Mouse (Mus musculus) forebrain, embryonic 11.5 days (tissue): ENCODE measurements around the gene Nupr1. TPM values are rescaled to one million over a fixed set of nuclear protein-coding genes. Genes with fewer than 3 reads are reported as not detected.

Experiments
- ATAC-seq: fragments of 200-750 bp; cut with Nextera tagmentation; replicated peaks from 2 replicates; pipeline ENCODE4 v1.8.0; 2017; ENCODE audit warnings: moderate TSS enrichment; ENCODE audit not compliant: low FRiP score
- DNase-seq: peaks from one replicate; pipeline ENCODE4 v3.0.0-alpha.2; 2017; ENCODE audit warnings: low spot score
- H3K27ac ChIP-seq: fragments of 300-500 bp; sonication (generic); 2 replicates; pipeline ENCODE4 v1.5.1; 2014; ENCODE audit warnings: low read depth, low read length
- H3K27me3 ChIP-seq: fragments of 300-500 bp; sonication (generic); 2 replicates; pipeline ENCODE4 v1.6.1; 2014; ENCODE audit warnings: mild to moderate bottlenecking, low read length, mixed read lengths; ENCODE audit not compliant: control insufficient read depth, insufficient read depth
- H3K36me3 ChIP-seq: fragments of 300-500 bp; sonication (generic); 2 replicates; pipeline ENCODE4 v1.6.1; 2014; ENCODE audit warnings: mild to moderate bottlenecking, low read length, moderate library complexity, mixed read lengths; ENCODE audit not compliant: control insufficient read depth, insufficient read depth
- H3K4me1 ChIP-seq: fragments of 300-500 bp; sonication (generic); replicated peaks from 2 replicates; pipeline ENCODE4 v1.6.1; 2014; ENCODE audit warnings: low read length, mixed read lengths; ENCODE audit not compliant: control insufficient read depth, insufficient read depth
- H3K4me2 ChIP-seq: fragments of 300-500 bp; sonication (generic); 2 replicates; pipeline ENCODE4 v1.6.1; 2014; ENCODE audit warnings: low read depth, mild to moderate bottlenecking, low read length, moderate library complexity, mixed read lengths; ENCODE audit not compliant: severe bottlenecking
- H3K4me3 ChIP-seq: fragments of 300-500 bp; sonication (generic); 2 replicates; pipeline ENCODE4 v1.5.1; 2014; ENCODE audit warnings: low read depth, low read length
- H3K9ac ChIP-seq: fragments of 300-500 bp; sonication (generic); 2 replicates; pipeline ENCODE4 v1.6.1; 2014; ENCODE audit warnings: low read length
- H3K9me3 ChIP-seq: fragments of 300-500 bp; sonication (generic); 2 replicates; pipeline ENCODE4 v1.6.1; 2016; ENCODE audit warnings: low read length, mixed read lengths; ENCODE audit not compliant: control insufficient read depth
- WGBS: fragments of 180-500 bp; shearing (Covaris S2); extraction: QIAGEN DNeasy Blood & Tissue Kit; methylation state at CpG from one replicate; pipeline ENCODE4 v1.1.7; 2014; 5-methylcytosine and 5-hydroxymethylcytosine counted together
- polyA plus RNA-seq: library from polyadenylated mRNA; unstranded; fragments of >200 nt; fragmentation: Nextera tagmentation; extraction: Ambion mirVana; gene quantifications from 2 replicates; pipeline ENCODE4 v1.2.1, GENCODE M21; 2014

Gene Nupr1
- polyA plus RNA-seq, 1 experiment from 2014 or later: 3.2 TPM

GRCm38 (mm10) chr7:126668452-126668851, 37.8 kb upstream of the Nupr1 start:
- 88% methylated on average over 5 of the region's 5 CpGs for WGBS
- no peak overlapping the region for H3K4me3 ChIP-seq
- no peak overlapping the region for H3K9ac ChIP-seq
- DNase-seq (no peak), ATAC-seq (no peak)
- peaks cover 3% of the 10 kb centered on the region; the same call in 1 of the 2 replicates for H3K36me3 ChIP-seq
- no peaks in the 10 kb centered on the region for H3K4me1 ChIP-seq
- H3K9me3 ChIP-seq: no peaks in the 10 kb centered on the region
- H3K27ac ChIP-seq: no peak overlapping the region
- no peak overlapping the region for H3K4me2 ChIP-seq
- no peaks in the 10 kb centered on the region for H3K27me3 ChIP-seq

- Histone ChIP-seq H3K4me3 (no peak overlapping the region), H3K9me3 (no peaks in the 10 kb centered on the region), H3K27me3 (no peaks in the 10 kb centered on the region), H3K4me2 (no peak overlapping the region), H3K9ac (no peak overlapping the region), H3K27ac (no peak overlapping the region), H3K36me3 (peaks cover 3% of the 10 kb centered on the region; the same call in 1 of the 2 replicates), H3K4me1 (no peaks in the 10 kb centered on the region)
- 87% methylated on average over 9 of the region's 9 CpGs for WGBS
- no peak for ATAC-seq
- DNase-seq: no peak
Observed at GRCm38 (mm10) chr7:126667495-126668090, 36.9 kb upstream of the Nupr1 start.

- peaks cover 3% of the 10 kb centered on the region; the same call in 1 of the 2 replicates for H3K36me3 ChIP-seq
- H3K9me3 ChIP-seq: no peaks in the 10 kb centered on the region
- ATAC-seq (no peak), DNase-seq (no peak)
- no peaks in the 10 kb centered on the region for H3K4me1 ChIP-seq
- no peaks in the 10 kb centered on the region for H3K27me3 ChIP-seq
- H3K27ac ChIP-seq: no peak overlapping the region
- 94% methylated on average over 3 of the region's 3 CpGs for WGBS
- no peak overlapping the region for H3K4me3 ChIP-seq
- no peak overlapping the region for H3K4me2 ChIP-seq
- no peak overlapping the region for H3K9ac ChIP-seq
Observed at GRCm38 (mm10) chr7:126665269-126665668, 34.6 kb upstream of the Nupr1 start.

GRCm38 (mm10) chr7:126663646-126664045, 33.0 kb upstream of the Nupr1 start:
- DNase-seq (no peak), ATAC-seq (no peak)
- 85% methylated on average over 8 of the region's 8 CpGs for WGBS
- H3K36me3 ChIP-seq: peaks cover 3% of the 10 kb centered on the region; the same call in 1 of the 2 replicates
- H3K27me3 ChIP-seq: no peaks in the 10 kb centered on the region
- no peak overlapping the region for H3K4me3 ChIP-seq
- H3K27ac ChIP-seq: no peak overlapping the region
- no peaks in the 10 kb centered on the region for H3K4me1 ChIP-seq
- H3K9ac ChIP-seq: no peak overlapping the region
- H3K4me2 ChIP-seq: no peak overlapping the region
- H3K9me3 ChIP-seq: no peaks in the 10 kb centered on the region

- DNase-seq (no peak), ATAC-seq (no peak)
- 82% methylated on average over 3 of the region's 3 CpGs for WGBS
- H3K4me3 ChIP-seq: no peak overlapping the region
- no peaks in the 10 kb centered on the region; the same call in 1 of the 2 replicates for H3K36me3 ChIP-seq
- H3K4me1 ChIP-seq: no peaks in the 10 kb centered on the region
- no peak overlapping the region for H3K27ac ChIP-seq
- H3K9me3 ChIP-seq: no peaks in the 10 kb centered on the region
- no peaks in the 10 kb centered on the region for H3K27me3 ChIP-seq
- H3K4me2 ChIP-seq: no peak overlapping the region
- H3K9ac ChIP-seq: no peak overlapping the region
Observed at GRCm38 (mm10) chr7:126659771-126660170, 29.1 kb upstream of the Nupr1 start.

- Histone ChIP-seq H3K4me1 (no peaks in the 10 kb centered on the region), H3K27ac (no peak overlapping the region), H3K9me3 (no peaks in the 10 kb centered on the region), H3K27me3 (no peaks in the 10 kb centered on the region), H3K36me3 (no peaks in the 10 kb centered on the region), H3K4me3 (no peak overlapping the region), H3K9ac (no peak overlapping the region), H3K4me2 (no peak overlapping the region)
- 95% methylated on average over 1 of the region's 1 CpGs for WGBS
- ATAC-seq (no peak), DNase-seq (no peak)
Observed at GRCm38 (mm10) chr7:126657522-126657921, 26.9 kb upstream of the Nupr1 start.

- no peak overlapping the region for H3K4me2 ChIP-seq
- WGBS: 96% methylated on average over 3 of the region's 3 CpGs
- no peaks in the 10 kb centered on the region for H3K4me1 ChIP-seq
- no peaks in the 10 kb centered on the region for H3K36me3 ChIP-seq
- H3K4me3 ChIP-seq: no peak overlapping the region
- H3K9me3 ChIP-seq: no peaks in the 10 kb centered on the region
- H3K27ac ChIP-seq: no peak overlapping the region
- H3K27me3 ChIP-seq: no peaks in the 10 kb centered on the region
- H3K9ac ChIP-seq: no peak overlapping the region
- DNase-seq: no peak
- no peak for ATAC-seq
Observed at GRCm38 (mm10) chr7:126655695-126656094, 25.0 kb upstream of the Nupr1 start.

GRCm38 (mm10) chr7:126653991-126654390, 23.3 kb upstream of the Nupr1 start:
- ATAC-seq: no peak
- Histone ChIP-seq H3K36me3 (no peaks in the 10 kb centered on the region), H3K4me1 (peaks cover 3% of the 10 kb centered on the region; the same call in 1 of the 2 replicates), H3K4me3 (no peak overlapping the region), H3K27me3 (no peaks in the 10 kb centered on the region), H3K4me2 (no peak overlapping the region), H3K27ac (no peak overlapping the region), H3K9me3 (no peaks in the 10 kb centered on the region), H3K9ac (no peak overlapping the region)
- DNase-seq: no peak
- WGBS: 90% methylated on average over 2 of the region's 2 CpGs

- 96% methylated on average over 2 of the region's 2 CpGs for WGBS
- no peaks in the 10 kb centered on the region for H3K27me3 ChIP-seq
- H3K4me3 ChIP-seq: no peak overlapping the region
- no peak overlapping the region for H3K4me2 ChIP-seq
- peaks cover 3% of the 10 kb centered on the region; the same call in 1 of the 2 replicates for H3K4me1 ChIP-seq
- no peak overlapping the region for H3K9ac ChIP-seq
- DNase-seq (no peak), ATAC-seq (no peak)
- H3K36me3 ChIP-seq: no peaks in the 10 kb centered on the region
- no peak overlapping the region for H3K27ac ChIP-seq
- H3K9me3 ChIP-seq: no peaks in the 10 kb centered on the region
Observed at GRCm38 (mm10) chr7:126650852-126651251, 20.2 kb upstream of the Nupr1 start.
